Mouse (Mus musculus): ENCODE data around the gene Kcnab3. TPM values are rescaled to one million over a fixed set of nuclear protein-coding genes. Genes with fewer than 3 reads are reported as not detected.
A peak's percentile ranks its signal among the peaks of the same experiment; 100 is the strongest.

The Kcnab3 gene
- polyA plus RNA-seq, 1 experiment = 0.92 TPM

- peak overlapping the region; percentile 89 for H3K27ac ChIP-seq (ENCODE audit: insufficient read depth, low read length)
- WGBS = under 1% methylated on average over 82 of the region's 106 CpGs
- peaks cover 8% of the 10 kb centered on the region; the same call in 1 of the 2 replicates for H3K4me1 ChIP-seq (ENCODE audit: control insufficient read depth, insufficient read depth, insufficient read length)
- H3K27me3 ChIP-seq (ENCODE audit: control insufficient read depth, insufficient read depth, low read length) = no peaks in the 10 kb centered on the region
- H3K36me3 ChIP-seq (ENCODE audit: control insufficient read depth, insufficient read depth, low read length) = peaks cover 4% of the 10 kb centered on the region
- TF ChIP-seq CTCF (IDR thresholded peaks at IDR 0.05; ENCODE audit: extremely low read depth, insufficient read depth, insufficient read length, insufficient replicate concordance) (no peak), POLR2A (IDR thresholded peaks at IDR 0.05; ENCODE audit: low read depth, low read length) (no peak; the same call in 1 of the 2 replicates)
- peak in 1 of 2 experiments; percentile 37 for DNase-seq (ENCODE audit: low read depth in 1 of 2, low spot score in 2 of 2)
- H3K4me3 ChIP-seq (ENCODE audit: extremely low read depth, insufficient read depth, insufficient read length) = peak overlapping the region; percentile 92
Observed at GRCm38 (mm10) chr11:69368356-69369214, 42.5 kb downstream of the Kcnab3 start.

GRCm38 (mm10) chr11:69369215-69369989 lies 43.3 kb downstream of the Kcnab3 start, which contains the start of gene Chd3:
Chd3 (minus strand) TSS chr11:69369406.
- peaks cover 8% of the 10 kb centered on the region; the same call in 1 of the 2 replicates for H3K4me1 ChIP-seq (ENCODE audit: control insufficient read depth, insufficient read depth, insufficient read length)
- DNase-seq (ENCODE audit: low read depth in 1 of 2, low spot score in 2 of 2) = no peak
- TF ChIP-seq POLR2A (IDR thresholded peaks at IDR 0.05; ENCODE audit: low read depth, low read length) (no peak; the same call in 1 of the 2 replicates), CTCF (IDR thresholded peaks at IDR 0.05; ENCODE audit: extremely low read depth, insufficient read depth, insufficient read length, insufficient replicate concordance) (no peak)
- peak within 1 kb of the TSS; percentile 92 for H3K4me3 ChIP-seq (ENCODE audit: extremely low read depth, insufficient read depth, insufficient read length)
- 0% methylated on average over 19 of the region's 34 CpGs for WGBS
- H3K27me3 ChIP-seq (ENCODE audit: control insufficient read depth, insufficient read depth, low read length) = no peaks in the 10 kb centered on the region
- H3K27ac ChIP-seq (ENCODE audit: insufficient read depth, low read length) = peak within 1 kb of the TSS; percentile 89
- no peaks in the 10 kb centered on the region for H3K36me3 ChIP-seq (ENCODE audit: control insufficient read depth, insufficient read depth, low read length)

GRCm38 (mm10) chr11:69369990-69370816 lies 44.1 kb downstream of the Kcnab3 start:
- Histone ChIP-seq H3K27me3 (ENCODE audit: control insufficient read depth, insufficient read depth, low read length) (no peaks in the 10 kb centered on the region), H3K36me3 (ENCODE audit: control insufficient read depth, insufficient read depth, low read length) (no peaks in the 10 kb centered on the region), H3K27ac (ENCODE audit: insufficient read depth, low read length) (no peak overlapping the region), H3K4me1 (ENCODE audit: control insufficient read depth, insufficient read depth, insufficient read length) (peaks cover 4% of the 10 kb centered on the region; the same call in 1 of the 2 replicates), H3K4me3 (ENCODE audit: extremely low read depth, insufficient read depth, insufficient read length) (no peak overlapping the region)
- TF ChIP-seq CTCF (IDR thresholded peaks at IDR 0.05; ENCODE audit: extremely low read depth, insufficient read depth, insufficient read length, insufficient replicate concordance) = no peak
- TF ChIP-seq POLR2A (IDR thresholded peaks at IDR 0.05; ENCODE audit: low read depth, low read length) = no peak
- WGBS = 45% methylated on average over 2 of the region's 2 CpGs
- no peak for DNase-seq (ENCODE audit: low read depth in 1 of 2, low spot score in 2 of 2)

- no peak overlapping the region for H3K4me3 ChIP-seq (ENCODE audit: extremely low read depth, insufficient read depth, insufficient read length)
- TF ChIP-seq CTCF (IDR thresholded peaks at IDR 0.05; ENCODE audit: extremely low read depth, insufficient read depth, insufficient read length, insufficient replicate concordance) (no peak), POLR2A (IDR thresholded peaks at IDR 0.05; ENCODE audit: low read depth, low read length) (no peak)
- H3K27ac ChIP-seq (ENCODE audit: insufficient read depth, low read length) = 0 out of 2 replicates have a peak overlapping the region, but pooled peaks have one; percentile 6
- no peak for DNase-seq (ENCODE audit: low read depth in 1 of 2, low spot score in 2 of 2)
- peaks cover 4% of the 10 kb centered on the region; the same call in 1 of the 2 replicates for H3K4me1 ChIP-seq (ENCODE audit: control insufficient read depth, insufficient read depth, insufficient read length)
- no peaks in the 10 kb centered on the region for H3K36me3 ChIP-seq (ENCODE audit: control insufficient read depth, insufficient read depth, low read length)
- WGBS = 80% methylated on average over 9 of the region's 9 CpGs
- H3K27me3 ChIP-seq (ENCODE audit: control insufficient read depth, insufficient read depth, low read length) = no peaks in the 10 kb centered on the region
Observed at GRCm38 (mm10) chr11:69370817-69371215, 44.8 kb downstream of the Kcnab3 start.

- 87% methylated on average over 12 of the region's 12 CpGs for WGBS
Observed at GRCm38 (mm10) chr11:69371601-69372000, 45.5 kb downstream of the Kcnab3 start.

More at GRCm38 (mm10) chr11:69371601-69372000, 45.5 kb downstream of the Kcnab3 start:
- Histone ChIP-seq H3K4me3 (ENCODE audit: extremely low read depth, insufficient read depth, insufficient read length) (no peak overlapping the region), H3K36me3 (ENCODE audit: control insufficient read depth, insufficient read depth, low read length) (no peaks in the 10 kb centered on the region), H3K4me1 (ENCODE audit: control insufficient read depth, insufficient read depth, insufficient read length) (no peaks in the 10 kb centered on the region; the same call in 1 of the 2 replicates), H3K27me3 (ENCODE audit: control insufficient read depth, insufficient read depth, low read length) (no peaks in the 10 kb centered on the region), H3K27ac (ENCODE audit: insufficient read depth, low read length) (peak overlapping the region; percentile 61)
- TF ChIP-seq CTCF (IDR thresholded peaks at IDR 0.05; ENCODE audit: extremely low read depth, insufficient read depth, insufficient read length, insufficient replicate concordance) = no peak
- no peak for TF ChIP-seq POLR2A (IDR thresholded peaks at IDR 0.05; ENCODE audit: low read depth, low read length)
- no peak for DNase-seq (ENCODE audit: low read depth in 1 of 2, low spot score in 2 of 2)

Measured in spleen, adult 2 months (tissue).